Mouse (Mus musculus) ES-E14 (cell line): ENCODE measurements around the gene C9orf72.

Experiments used
- CHD2 ChIP-seq: IDR thresholded peaks from 2 replicates; pipeline ENCODE4 v1.6.1; 2014; ENCODE audit warnings: mild to moderate bottlenecking, low read depth, low read length, inconsistent platforms
- MAFK ChIP-seq: IDR thresholded peaks from 2 replicates; pipeline ENCODE4 v1.6.1; 2014; ENCODE audit warnings: mild to moderate bottlenecking, low read depth, low read length, inconsistent platforms; ENCODE audit not compliant: insufficient read depth
- ZC3H11A ChIP-seq: IDR thresholded peaks from 2 replicates; pipeline ENCODE4 v1.6.1; 2012; ENCODE audit warnings: low read depth, mild to moderate bottlenecking, inconsistent platforms, low read length, borderline replicate concordance

GRCm38 (mm10) chr4:35192725-35193124 is 33.2 kb downstream of the C9orf72 start:
- TF ChIP-seq ZC3H11A (0 out of 2 replicates have a peak, but pooled peaks have one; percentile 6), CHD2 (0 out of 2 replicates have a peak, but pooled peaks have one; percentile 36), MAFK (no peak)
